Mouse (Mus musculus) T-cell, adult 2 months (primary cell): ENCODE data around the gene Ccnb1.
A peak's percentile ranks its signal among the peaks of the same experiment; 100 is the strongest.
"Not testable (repeated sequence)": the region's sequence is repeated elsewhere in the genome, so short reads cannot be mapped to it uniquely, and the experiment has no call there.

Experiments used
- DNase-seq: peaks from one replicate; pipeline ENCODE4 v3.0.0; 2022; ENCODE audit warnings: low spot score

The Ccnb1 gene

DNA sequence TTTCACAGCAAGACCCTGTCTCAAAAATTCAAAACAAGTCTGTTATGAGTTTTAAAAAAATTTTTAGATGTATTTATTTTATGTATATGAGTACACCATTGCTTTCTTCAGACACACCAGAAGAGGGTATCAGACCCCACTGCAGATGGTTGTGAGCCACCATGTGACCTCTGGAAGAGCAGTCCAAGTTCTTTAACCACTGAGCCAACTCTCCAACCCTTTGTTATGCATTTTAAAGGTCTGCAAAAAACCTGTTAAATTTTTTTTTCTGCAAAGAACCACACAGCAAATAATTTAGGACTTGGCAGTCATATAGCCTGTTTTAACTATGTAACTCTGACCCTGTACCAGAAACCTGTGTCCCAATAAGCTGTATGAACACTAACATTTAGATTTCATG is 11.7 kb downstream of the Ccnb1 start:
- no peak for DNase-seq

- DNase-seq: no peak
Observed at GRCm38 (mm10) chr13:100755329-100755728, 31.0 kb downstream of the Ccnb1 start.

DNA sequence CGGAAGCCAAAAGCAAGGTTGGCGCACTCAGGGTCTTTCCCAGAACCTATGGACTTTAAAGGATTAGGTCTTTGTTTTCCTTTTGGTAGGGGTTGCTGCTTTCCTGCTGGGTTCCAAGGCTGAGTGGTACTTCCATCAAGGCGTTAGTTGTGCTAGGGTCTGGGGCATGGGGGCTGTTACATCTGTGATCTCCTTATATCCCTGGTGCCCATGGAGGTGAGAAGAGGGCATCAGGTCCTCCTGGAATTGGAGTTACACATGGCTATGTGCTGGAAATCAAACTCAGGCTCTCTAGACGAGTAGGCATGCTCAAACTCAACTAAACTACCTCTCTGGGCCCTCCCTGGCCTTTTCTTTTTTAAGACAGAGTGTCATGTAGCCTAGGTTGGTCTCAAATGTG is 32.2 kb downstream of the Ccnb1 start:
- no peak for DNase-seq

DNA sequence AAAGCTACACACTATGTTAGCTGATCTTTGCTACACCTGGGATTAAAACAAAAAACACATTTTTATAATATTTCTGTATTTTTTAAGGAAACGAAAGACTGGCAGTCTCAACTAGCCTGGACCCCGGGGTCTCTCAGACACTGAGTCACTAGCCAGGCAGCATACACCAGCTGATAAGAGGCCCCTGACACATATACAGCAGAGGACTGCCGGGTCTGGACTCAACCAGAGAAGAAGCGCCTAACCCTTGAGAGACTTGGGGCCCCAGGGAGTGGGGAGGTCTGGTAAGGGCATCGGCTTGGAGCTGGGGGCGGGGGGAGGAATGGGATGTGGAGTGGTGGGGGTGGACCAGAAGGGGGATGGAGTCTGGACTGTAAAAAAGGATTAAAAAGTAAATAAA is 33.4 kb downstream of the Ccnb1 start:
- no peak for DNase-seq

DNA sequence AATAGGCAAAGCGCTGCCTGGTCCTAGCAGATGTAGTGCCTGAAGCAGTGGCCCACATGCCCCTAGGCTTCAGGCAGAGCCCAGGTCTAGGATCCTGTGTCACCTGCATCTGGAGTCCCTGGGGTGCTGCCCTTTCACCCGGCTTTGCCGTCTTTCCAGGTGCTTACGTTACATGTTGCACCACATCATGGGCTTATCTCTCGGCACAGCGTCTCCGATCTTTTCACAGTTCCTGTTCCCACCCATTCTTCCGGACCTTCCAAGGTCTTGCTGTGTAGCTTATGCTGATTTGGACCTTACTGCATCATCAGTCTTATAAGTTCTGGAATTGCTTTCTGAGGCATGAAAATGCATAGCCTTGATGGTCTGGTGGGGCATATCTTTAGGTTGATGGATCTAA is 33.8 kb downstream of the Ccnb1 start:
- no peak for DNase-seq

GRCm38 (mm10) chr13:100751402-100751801 is 35.0 kb downstream of the Ccnb1 start:
- no peak for DNase-seq

GRCm38 (mm10) chr13:100750799-100751198 is 35.6 kb downstream of the Ccnb1 start:
- DNase-seq: no peak

DNA sequence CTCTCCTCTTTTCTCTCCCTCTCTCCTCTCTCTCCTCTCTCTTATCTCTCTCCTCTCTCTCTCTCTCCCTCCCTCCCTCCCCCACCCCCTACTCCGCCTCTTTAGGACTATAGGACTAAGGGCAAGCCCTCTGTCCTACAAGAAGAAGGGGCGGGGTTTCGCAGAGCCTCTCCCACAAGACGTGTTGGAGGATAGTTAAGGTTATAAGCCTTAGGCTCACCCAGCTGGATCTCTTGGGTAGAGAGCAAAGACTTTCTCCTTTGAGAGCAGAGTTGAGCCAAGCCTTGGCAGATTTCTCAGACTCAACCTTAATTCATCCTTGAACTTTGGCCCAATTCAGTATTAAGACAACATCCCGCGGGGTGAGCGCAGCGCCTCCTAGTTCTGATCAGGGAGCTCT is 37.7 kb downstream of the Ccnb1 start:
- DNase-seq: no peak

DNA sequence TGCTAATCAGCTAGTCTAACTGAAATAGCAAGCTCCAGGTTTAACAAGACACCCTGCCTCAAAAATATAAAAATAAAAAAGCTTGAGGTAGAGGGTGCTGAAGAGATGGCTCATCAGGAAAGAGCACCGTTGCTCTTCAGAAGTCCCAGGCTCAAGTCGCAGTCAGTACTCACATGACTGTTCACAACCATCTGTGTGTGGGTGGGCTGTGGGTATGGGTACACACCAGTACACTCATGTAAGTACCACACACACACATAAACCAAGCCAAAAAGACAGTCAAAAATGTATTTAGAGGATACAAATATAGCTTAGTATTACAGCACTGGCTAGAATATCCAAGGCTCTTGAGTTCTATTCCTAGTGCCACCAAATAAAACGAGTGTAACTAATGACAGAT is 40.3 kb downstream of the Ccnb1 start:
- DNase-seq: no peak

- peak; percentile 86 for DNase-seq
Observed at GRCm38 (mm10) chr13:100744036-100744744, 42.2 kb downstream of the Ccnb1 start, which contains the start of gene Mrps36. TSS of gene Mrps36 (minus strand) at chr13:100744659.

- DNase-seq: no peak
Observed at GRCm38 (mm10) chr13:100743346-100744035, 42.9 kb downstream of the Ccnb1 start.

DNA sequence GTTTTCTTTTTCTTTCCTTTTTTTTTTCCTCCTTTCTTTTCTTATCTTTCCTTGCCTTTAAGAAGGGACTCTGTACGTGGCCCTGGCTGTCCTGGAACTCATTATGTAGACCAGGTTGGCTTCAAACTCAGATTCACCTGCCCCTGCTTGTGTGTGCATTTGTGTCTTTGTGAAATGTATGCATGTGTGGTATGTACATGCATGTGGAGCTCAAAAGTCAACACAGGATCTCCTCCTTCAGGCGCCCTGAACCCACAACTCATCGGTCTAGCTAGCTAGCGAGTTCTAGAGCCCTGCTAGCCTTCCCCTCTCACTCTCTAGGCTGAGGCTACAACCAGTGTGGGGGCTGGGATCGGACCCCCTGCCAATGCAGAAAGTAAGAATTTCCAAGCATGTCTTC is 43.5 kb downstream of the Ccnb1 start:
- DNase-seq: no peak

- DNase-seq: no peak
Observed at GRCm38 (mm10) chr13:100732756-100733155, 53.6 kb downstream of the Ccnb1 start.

GRCm38 (mm10) chr13:100731462-100732046 is 54.8 kb downstream of the Ccnb1 start:
- not testable (repeated sequence) for DNase-seq

DNA sequence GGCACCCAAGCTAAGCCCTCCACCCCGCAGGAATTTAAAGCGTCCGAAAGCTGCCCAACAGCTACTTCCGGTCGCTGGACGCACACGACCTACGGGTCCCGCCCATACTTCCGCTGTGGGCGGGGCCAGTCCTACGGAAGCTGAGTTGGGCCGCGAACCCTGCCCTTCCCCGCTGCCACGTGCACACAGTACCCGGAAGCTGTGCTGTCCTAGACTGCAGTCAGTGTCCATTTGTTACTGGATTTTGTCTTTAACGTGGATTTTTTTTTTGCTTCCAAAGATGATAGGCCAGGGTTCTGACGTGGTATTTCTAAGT is 55.6 kb downstream of the Ccnb1 start, which contains the start of gene Cdk7:
TSS of gene Cdk7 (minus strand) at position 79 of the 316 bp plus-strand sequence.
- DNase-seq: peak; percentile 88

GRCm38 (mm10) chr13:100730153-100730860 is 56.1 kb downstream of the Ccnb1 start:
- peak; percentile 6 for DNase-seq
